Mouse (Mus musculus) forebrain, embryonic 14.5 days (tissue): Measurements from ENCODE around the gene Mfap3. TPM values are rescaled to one million over a fixed set of nuclear protein-coding genes. Genes with fewer than 3 reads are reported as not detected.

Experiments used
- ATAC-seq: fragments of 200-750 bp; cut with Nextera tagmentation; 2 replicates; pipeline ENCODE4 v1.8.0; 2017; ENCODE audit warnings: mild to moderate bottlenecking, moderate library complexity
- DNase-seq: peaks from one replicate; pipeline ENCODE4 v3.0.0-alpha.2; 2015; ENCODE audit warnings: low spot score
- H3K27ac ChIP-seq: fragments of 300-500 bp; sonication (generic); 2 replicates; pipeline ENCODE4 v1.5.1; 2014; ENCODE audit warnings: low read depth, mild to moderate bottlenecking, control low read depth, low read length, moderate library complexity
- H3K27me3 ChIP-seq: fragments of 300-500 bp; sonication (generic); replicated peaks from 2 replicates; pipeline ENCODE4 v1.6.1; 2014; ENCODE audit warnings: low read length, control low read depth, mixed read lengths; ENCODE audit not compliant: control insufficient read depth, insufficient read depth
- H3K36me3 ChIP-seq: fragments of 300-500 bp; sonication (generic); 2 replicates; pipeline ENCODE4 v1.6.1; 2014; ENCODE audit warnings: low read length, control low read depth; ENCODE audit not compliant: control insufficient read depth, insufficient read depth
- H3K4me1 ChIP-seq: fragments of 300-500 bp; sonication (generic); 2 replicates; pipeline ENCODE4 v1.6.1; 2014; ENCODE audit warnings: antibody characterized with exemption, low read length, control low read depth; ENCODE audit not compliant: control insufficient read depth, insufficient read depth
- H3K4me2 ChIP-seq: fragments of 300-500 bp; sonication (generic); 2 replicates; pipeline ENCODE4 v1.6.1; 2014; ENCODE audit warnings: mild to moderate bottlenecking, control low read depth, low read length
- H3K4me3 ChIP-seq: fragments of 300-500 bp; sonication (generic); 2 replicates; pipeline ENCODE4 v1.5.1; 2014; ENCODE audit warnings: low read depth, low read length, control low read depth
- H3K9ac ChIP-seq: fragments of 300-500 bp; sonication (generic); 2 replicates; pipeline ENCODE4 v1.6.1; 2014; ENCODE audit warnings: mild to moderate bottlenecking, low read length, control low read depth, moderate library complexity
- H3K9me3 ChIP-seq: fragments of 300-500 bp; sonication (generic); replicated peaks from 2 replicates; pipeline ENCODE4 v1.6.1; 2016; ENCODE audit warnings: low read length, control low read depth, mixed read lengths; ENCODE audit not compliant: control insufficient read depth
- whole genome bisulfite sequencing: fragments of 180-500 bp; shearing (Covaris S2); extraction: QIAGEN DNeasy Blood & Tissue Kit; methylation state at CpG from one replicate; pipeline ENCODE4 v1.1.7; 2014; 5-methylcytosine and 5-hydroxymethylcytosine counted together
- polyA plus RNA-seq: library from polyadenylated mRNA; unstranded; fragments of >200 nt; fragmentation: Nextera tagmentation; extraction: Ambion mirVana; gene quantifications from 2 replicates; pipeline ENCODE4 v1.2.1, GENCODE M21; 2014

Mfap3 gene
- polyA plus RNA-seq, 1 experiment from 2014 or later = 68.3 TPM

GRCm38 (mm10) chr11:57522046-57522445 lies 3.6 kb downstream of the Mfap3 start:
- peaks cover 7% of the 10 kb centered on the region; the same call in 1 of the 2 replicates for H3K36me3 ChIP-seq
- no peak overlapping the region for H3K4me3 ChIP-seq
- H3K4me2 ChIP-seq = no peak overlapping the region
- H3K27me3 ChIP-seq = no peaks in the 10 kb centered on the region
- H3K9ac ChIP-seq = no peak overlapping the region
- H3K27ac ChIP-seq = no peak overlapping the region
- 78% methylated on average over 7 of the region's 7 CpGs for WGBS
- H3K4me1 ChIP-seq = peaks cover 5% of the 10 kb centered on the region; the same call in 1 of the 2 replicates
- peak; percentile 58; the same call in 1 of the 2 replicates for ATAC-seq
- H3K9me3 ChIP-seq = no peaks in the 10 kb centered on the region
- DNase-seq = peak; percentile 86

DNA sequence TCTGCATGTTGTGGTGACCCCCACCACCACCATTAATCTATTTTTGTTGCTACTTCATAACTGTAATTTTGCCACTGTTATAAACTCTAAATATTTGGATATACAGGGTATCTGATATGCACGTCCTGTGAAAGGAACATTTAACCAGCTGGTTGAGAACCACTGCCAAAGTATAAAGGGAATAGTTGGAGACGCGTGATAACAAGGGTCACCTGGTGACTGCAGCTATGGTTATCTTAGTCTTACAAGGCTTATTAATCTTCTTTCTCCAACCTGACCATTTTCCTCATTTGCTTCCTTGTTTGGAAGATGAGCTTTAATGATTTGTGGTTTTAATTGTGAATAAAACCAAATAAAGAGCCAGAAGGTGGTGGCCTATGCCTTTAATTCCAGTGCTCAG lies 5.0 kb downstream of the Mfap3 start:
- no peak overlapping the region for H3K27ac ChIP-seq
- H3K27me3 ChIP-seq = no peaks in the 10 kb centered on the region
- H3K4me1 ChIP-seq = 0 out of 2 replicates have a peak, but pooled peaks cover 4% of the 10 kb centered on the region
- DNase-seq (no peak), ATAC-seq (no peak)
- no peak overlapping the region for H3K4me3 ChIP-seq
- WGBS = 84% methylated on average over 3 of the region's 3 CpGs
- no peak overlapping the region for H3K9ac ChIP-seq
- no peaks in the 10 kb centered on the region for H3K9me3 ChIP-seq
- H3K36me3 ChIP-seq = peaks cover 7% of the 10 kb centered on the region; the same call in 1 of the 2 replicates
- no peak overlapping the region for H3K4me2 ChIP-seq

DNA sequence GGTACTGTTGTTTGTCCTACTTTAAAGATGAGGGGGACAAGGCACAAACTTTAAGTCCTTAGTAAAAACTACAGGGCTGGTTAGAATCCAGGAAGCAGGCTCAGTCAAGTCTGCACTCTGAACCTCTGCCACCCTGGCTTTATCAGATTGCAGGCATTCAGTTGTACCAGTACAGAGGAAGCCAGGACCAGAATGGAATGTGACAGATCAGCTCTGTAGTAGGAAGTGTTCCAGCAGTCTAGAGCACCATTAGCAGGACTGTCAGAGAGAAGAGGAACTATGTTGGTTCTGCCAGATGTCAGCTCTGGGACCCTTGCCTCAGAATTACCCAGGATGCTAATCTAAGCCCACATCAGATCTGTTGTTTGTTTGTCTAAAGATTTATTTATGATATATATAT lies 6.1 kb downstream of the Mfap3 start:
- Histone ChIP-seq H3K9me3 (no peaks in the 10 kb centered on the region), H3K4me2 (no peak overlapping the region), H3K9ac (no peak overlapping the region), H3K4me3 (no peak overlapping the region), H3K27me3 (no peaks in the 10 kb centered on the region), H3K36me3 (peaks cover 11% of the 10 kb centered on the region), H3K27ac (no peak overlapping the region), H3K4me1 (0 out of 2 replicates have a peak, but pooled peaks cover 4% of the 10 kb centered on the region)
- ATAC-seq (no peak), DNase-seq (no peak)

GRCm38 (mm10) chr11:57525900-57526299 lies 7.4 kb downstream of the Mfap3 start:
- Histone ChIP-seq H3K36me3 (peaks cover 21% of the 10 kb centered on the region), H3K27ac (no peak overlapping the region), H3K4me3 (no peak overlapping the region), H3K4me2 (no peak overlapping the region), H3K27me3 (no peaks in the 10 kb centered on the region), H3K4me1 (peaks cover 5% of the 10 kb centered on the region; the same call in 1 of the 2 replicates), H3K9ac (no peak overlapping the region), H3K9me3 (no peaks in the 10 kb centered on the region)
- WGBS = 88% methylated on average over 3 of the region's 3 CpGs
- ATAC-seq (no peak), DNase-seq (no peak)

DNA sequence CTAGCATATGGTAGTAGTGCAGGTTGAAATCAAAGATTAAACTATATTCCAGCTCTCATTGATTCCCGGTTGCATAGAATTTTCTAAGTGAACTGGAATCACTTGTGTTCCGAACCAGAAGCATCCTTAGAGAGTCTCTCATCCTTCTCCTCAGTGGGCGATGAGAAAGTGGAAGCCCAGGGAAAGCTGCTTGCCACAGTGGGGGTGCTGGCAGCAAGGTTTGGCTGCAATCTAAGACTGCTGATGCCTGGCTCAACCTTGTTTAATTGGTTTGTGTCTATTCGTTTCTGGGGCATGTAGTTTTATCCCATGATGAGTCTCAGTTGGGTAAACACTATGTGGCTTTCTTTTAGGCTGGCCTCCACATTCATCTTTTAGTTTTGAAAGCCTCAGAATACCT lies 9.0 kb downstream of the Mfap3 start:
- Histone ChIP-seq H3K9ac (no peak overlapping the region), H3K27me3 (no peaks in the 10 kb centered on the region), H3K4me1 (peaks cover 16% of the 10 kb centered on the region), H3K4me3 (no peak overlapping the region), H3K4me2 (no peak overlapping the region), H3K27ac (no peak overlapping the region), H3K36me3 (peaks cover 23% of the 10 kb centered on the region), H3K9me3 (no peaks in the 10 kb centered on the region)
- DNase-seq = no peak
- ATAC-seq = no peak
- 71% methylated on average over 4 of the region's 4 CpGs for WGBS

GRCm38 (mm10) chr11:57529111-57529510 lies 10.6 kb downstream of the Mfap3 start:
- Histone ChIP-seq H3K4me3 (no peak overlapping the region), H3K27me3 (no peaks in the 10 kb centered on the region), H3K4me2 (no peak overlapping the region), H3K27ac (no peak overlapping the region), H3K4me1 (peaks cover 16% of the 10 kb centered on the region), H3K9me3 (no peaks in the 10 kb centered on the region), H3K9ac (no peak overlapping the region), H3K36me3 (peaks cover 25% of the 10 kb centered on the region)
- ATAC-seq (no peak), DNase-seq (no peak)
- WGBS = 91% methylated on average over 3 of the region's 3 CpGs

DNA sequence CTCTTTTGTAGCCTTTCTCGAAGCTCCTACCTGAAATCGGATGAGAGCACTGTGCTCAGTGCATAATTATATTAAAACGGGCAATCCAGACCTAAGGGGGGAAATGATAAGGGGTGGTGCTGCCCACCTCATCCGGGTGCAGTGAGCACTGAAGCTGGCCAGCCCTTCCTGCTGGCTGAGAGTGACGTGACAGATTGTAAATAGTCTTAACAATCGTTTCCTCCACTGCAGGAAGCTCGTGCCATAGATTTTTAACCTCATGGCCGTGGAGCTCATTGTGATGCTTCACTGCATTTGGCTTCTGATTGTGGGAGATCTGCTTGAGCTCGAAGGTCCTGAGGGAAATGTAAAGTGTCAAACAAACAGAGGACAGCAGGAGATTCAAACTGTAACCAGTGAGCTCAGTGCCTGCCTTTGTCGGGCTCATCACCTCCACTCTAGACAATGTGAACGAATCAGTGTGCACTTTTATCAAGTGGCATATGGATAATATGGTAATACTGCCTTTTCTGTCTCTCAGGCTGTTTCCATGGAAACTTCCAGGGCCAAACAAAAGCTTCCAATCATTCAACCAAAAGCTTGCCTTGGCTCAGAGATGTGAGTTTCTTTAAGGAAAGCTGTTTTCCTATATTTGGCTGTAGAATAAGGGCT lies 13.0 kb downstream of the Mfap3 start:
- H3K4me2 ChIP-seq = peak overlapping the region; percentile 3; the same call in 1 of the 2 replicates
- ATAC-seq = peak; percentile 92
- peak overlapping the region; percentile 13; the same call in 1 of the 2 replicates for H3K9ac ChIP-seq
- H3K9me3 ChIP-seq = no peaks in the 10 kb centered on the region
- no peaks in the 10 kb centered on the region for H3K27me3 ChIP-seq
- peak overlapping the region; percentile 89 for H3K27ac ChIP-seq
- peak; percentile 92 for DNase-seq
- H3K4me1 ChIP-seq = peaks cover 16% of the 10 kb centered on the region
- peaks cover 25% of the 10 kb centered on the region for H3K36me3 ChIP-seq
- no peak overlapping the region for H3K4me3 ChIP-seq
- WGBS = 22% methylated on average over 11 of the region's 11 CpGs

DNA sequence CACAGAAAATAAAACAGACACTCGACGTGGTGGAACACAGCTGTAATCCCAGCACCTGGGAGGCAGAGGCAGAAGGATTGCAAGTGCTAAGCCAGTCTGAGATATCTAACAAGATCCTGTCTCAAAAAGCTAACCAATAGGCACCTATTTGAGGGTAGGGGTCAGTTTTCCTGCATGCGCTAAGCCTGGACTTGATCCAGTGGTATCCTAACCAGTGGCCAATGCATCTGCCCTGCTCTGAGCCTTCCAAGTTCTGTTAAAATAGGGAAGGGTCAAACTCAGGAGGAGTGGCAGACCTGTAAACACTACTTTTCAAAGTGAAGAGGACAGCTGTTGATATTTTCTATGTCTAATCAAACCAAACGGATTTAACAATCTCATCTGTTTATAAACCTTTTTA lies 13.8 kb downstream of the Mfap3 start:
- no peak overlapping the region for H3K9ac ChIP-seq
- H3K4me2 ChIP-seq = no peak overlapping the region
- DNase-seq = no peak
- peak overlapping the region; percentile 16 for H3K27ac ChIP-seq
- H3K9me3 ChIP-seq = no peaks in the 10 kb centered on the region
- WGBS = 86% methylated on average over 4 of the region's 4 CpGs
- ATAC-seq = no peak
- peaks cover 16% of the 10 kb centered on the region for H3K4me1 ChIP-seq
- H3K4me3 ChIP-seq = no peak overlapping the region
- H3K36me3 ChIP-seq = peaks cover 25% of the 10 kb centered on the region
- H3K27me3 ChIP-seq = no peaks in the 10 kb centered on the region

DNA sequence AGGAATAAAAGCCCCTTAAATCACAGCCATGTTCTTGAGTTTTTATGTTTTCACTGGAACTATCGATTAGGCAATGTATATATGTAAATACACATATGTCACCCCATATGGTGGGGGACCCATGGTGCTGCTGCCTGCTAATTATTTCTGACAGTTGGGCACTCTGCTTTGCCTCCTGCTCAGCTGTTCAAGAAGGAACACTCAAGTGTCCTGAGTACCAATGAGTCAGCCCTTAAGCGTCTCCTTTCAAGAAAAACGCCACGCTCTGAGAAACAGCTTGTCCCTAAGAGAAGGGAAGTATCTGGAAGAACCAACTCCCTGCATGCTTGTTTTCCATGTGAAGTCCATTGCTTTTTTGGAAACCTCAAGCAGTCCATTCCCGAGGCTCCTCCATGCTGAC lies 17.4 kb downstream of the Mfap3 start:
- H3K27ac ChIP-seq = no peak overlapping the region

More for the DNA sequence above, 17.4 kb downstream of the Mfap3 start:
- Histone ChIP-seq H3K4me1 (peaks cover 23% of the 10 kb centered on the region), H3K9ac (no peak overlapping the region), H3K9me3 (no peaks in the 10 kb centered on the region), H3K27me3 (no peaks in the 10 kb centered on the region), H3K36me3 (peaks cover 9% of the 10 kb centered on the region; the same call in 1 of the 2 replicates), H3K4me2 (no peak overlapping the region), H3K4me3 (no peak overlapping the region)
- peak; percentile 74 for DNase-seq
- WGBS = 67% methylated on average over 5 of the region's 5 CpGs
- peak; percentile 69 for ATAC-seq
